Mouse (Mus musculus): Measurements from ENCODE around the gene Itsn1.

- TF ChIP-seq GATA1 (IDR thresholded peaks at IDR 0.05; ENCODE audit: borderline replicate concordance, low read length) (no peak), FLI1 (IDR thresholded peaks at IDR 0.05; ENCODE audit: low read length) (no peak)
These were observed 66.5 kb downstream of the Itsn1 start for GRCm38 (mm10) chr16:91795606-91796005.

Data from megakaryocyte, embryonic 14.5 days (primary cell).